Mouse (Mus musculus) embryonic fibroblast, embryonic 13.5 days (primary cell): Measurements from ENCODE around the gene Rdh5.

Experiments
- CTCF ChIP-seq: IDR thresholded peaks from 2 replicates; pipeline ENCODE4 v1.5.1; 2011; ENCODE audit warnings: mild to moderate bottlenecking, control low read depth, low read length, moderate library complexity, borderline replicate concordance; ENCODE audit not compliant: insufficient read depth
- POLR2A ChIP-seq: IDR thresholded peaks from 2 replicates; pipeline ENCODE4 v1.6.1; 2011; ENCODE audit warnings: low read depth, mild to moderate bottlenecking, control low read depth, low read length, moderate library complexity

DNA sequence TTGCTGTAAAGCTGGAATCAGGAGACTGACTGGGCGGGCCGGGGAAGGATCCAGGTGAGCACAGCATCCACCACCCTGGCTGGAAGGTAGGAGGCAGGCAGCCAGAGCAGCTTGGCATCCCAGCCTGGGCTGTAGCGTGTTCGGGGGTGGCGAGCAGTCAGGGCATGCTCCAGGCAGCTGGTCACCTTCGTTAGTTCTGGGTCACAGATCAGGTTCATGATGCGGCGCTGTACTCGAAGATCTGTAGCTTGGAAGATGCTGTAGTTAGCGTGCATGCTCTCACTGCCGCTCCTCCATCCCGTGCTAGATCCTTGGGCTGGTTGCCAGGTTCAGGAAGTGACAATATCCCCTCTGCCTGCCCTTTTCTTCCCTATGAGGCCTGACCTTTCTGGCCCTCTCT is 9.0 kb downstream of the Rdh5 start:
- TF ChIP-seq CTCF, result no peak
- peak; percentile 30; the same call in 1 of the 2 replicates for TF ChIP-seq POLR2A
